Mouse (Mus musculus): Measurements from ENCODE around the gene Brd3.

DNA sequence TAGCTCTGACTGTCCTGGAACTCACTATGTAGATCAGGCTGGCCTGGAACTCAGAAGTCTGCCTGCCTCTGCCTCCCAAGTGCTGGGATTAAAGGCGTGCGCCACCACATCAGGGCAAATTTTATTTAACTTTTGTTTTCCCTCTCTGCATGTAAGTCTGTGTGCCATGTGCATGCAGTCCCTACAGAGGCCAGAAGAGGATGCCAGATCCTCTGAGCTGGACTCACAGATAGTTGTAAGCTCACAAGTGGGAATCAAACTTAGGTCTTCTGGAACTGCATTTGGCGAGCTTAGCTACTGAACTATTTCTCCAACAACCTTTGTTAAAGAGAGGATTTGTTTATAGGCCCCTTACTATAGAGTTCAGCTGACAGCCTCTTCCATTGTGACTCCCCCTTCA lies 10.8 kb upstream of the Brd3 start:
- peak; percentile 33; the same call in 1 of the 2 replicates for TF ChIP-seq CTCF (conservative IDR thresholded peaks at IDR 0.05; ENCODE audit: insufficient read depth, insufficient read length, low read depth, low read length)
- TF ChIP-seq POLR2A (IDR thresholded peaks at IDR 0.05; ENCODE audit: low read depth, low read length): no peak
